Mouse (Mus musculus): ENCODE results near the gene Gm11634.

GRCm38 (mm10) chr11:101615380-101615779 lies 16.3 kb upstream of the Gm11634 start:
- TF ChIP-seq CTCF (IDR thresholded peaks at IDR 0.05; ENCODE audit: low read depth, low read length) (no peak), GATA1 (IDR thresholded peaks at IDR 0.05; ENCODE audit: borderline replicate concordance, low read length) (no peak)

Data from G1E (cell line).